Mouse (Mus musculus): ENCODE data around the gene Sall1. TPM values are rescaled to one million over a fixed set of nuclear protein-coding genes. Genes with fewer than 3 reads are reported as not detected.

The Sall1 gene
- polyA plus RNA-seq, 1 experiment from 2014 or later: 35.2 TPM

GRCm38 (mm10) chr8:89052880-89053279 lies 8.9 kb upstream of the Sall1 start:
- no peak for DNase-seq (ENCODE audit: low spot score)
- H3K36me3 ChIP-seq (ENCODE audit: control insufficient read depth, insufficient read depth, low read length): no peaks in the 10 kb centered on the region
- no peak for ATAC-seq (ENCODE audit: insufficient read depth, low FRiP score, low TSS enrichment)
- 0 out of 2 replicates have a peak, but pooled peaks cover 3% of the 10 kb centered on the region for H3K4me1 ChIP-seq (ENCODE audit: control insufficient read depth, insufficient read depth, low read length)
- H3K9ac ChIP-seq (ENCODE audit: low read length): no peak overlapping the region
- WGBS: 86% methylated on average over 7 of the region's 7 CpGs
- no peak overlapping the region for H3K27ac ChIP-seq (ENCODE audit: low read depth, low read length)
- H3K27me3 ChIP-seq (ENCODE audit: control insufficient read depth, insufficient read depth, low read length): no peaks in the 10 kb centered on the region
- no peaks in the 10 kb centered on the region for H3K9me3 ChIP-seq (ENCODE audit: control insufficient read depth, low read length)
- H3K4me2 ChIP-seq (ENCODE audit: low read depth): no peak overlapping the region
- no peak overlapping the region for H3K4me3 ChIP-seq (ENCODE audit: low read depth, low read length)

- H3K36me3 ChIP-seq (ENCODE audit: control insufficient read depth, insufficient read depth, low read length): no peaks in the 10 kb centered on the region
- DNase-seq (ENCODE audit: low spot score) (peak; percentile 65), ATAC-seq (ENCODE audit: insufficient read depth, low FRiP score, low TSS enrichment) (no peak)
- peak overlapping the region; percentile 38; the same call in 1 of the 2 replicates for H3K9ac ChIP-seq (ENCODE audit: low read length)
- peaks cover 5% of the 10 kb centered on the region; the same call in 1 of the 2 replicates for H3K4me1 ChIP-seq (ENCODE audit: control insufficient read depth, insufficient read depth, low read length)
- H3K27ac ChIP-seq (ENCODE audit: low read depth, low read length): no peak overlapping the region
- peaks cover 4% of the 10 kb centered on the region; the same call in 1 of the 2 replicates for H3K27me3 ChIP-seq (ENCODE audit: control insufficient read depth, insufficient read depth, low read length)
- H3K4me2 ChIP-seq (ENCODE audit: low read depth): peak overlapping the region; percentile 43
- H3K4me3 ChIP-seq (ENCODE audit: low read depth, low read length): 0 out of 2 replicates have a peak overlapping the region, but pooled peaks have one; percentile 3
- 2% methylated on average over 26 of the region's 26 CpGs for WGBS
- H3K9me3 ChIP-seq (ENCODE audit: control insufficient read depth, low read length): no peaks in the 10 kb centered on the region
Measured at GRCm38 (mm10) chr8:89046639-89047348, 2.8 kb upstream of the Sall1 start.

- H3K4me3 ChIP-seq (ENCODE audit: low read depth, low read length): peak overlapping the region; percentile 86
- peaks cover 4% of the 10 kb centered on the region; the same call in 1 of the 2 replicates for H3K27me3 ChIP-seq (ENCODE audit: control insufficient read depth, insufficient read depth, low read length)
- H3K4me1 ChIP-seq (ENCODE audit: control insufficient read depth, insufficient read depth, low read length): peaks cover 5% of the 10 kb centered on the region; the same call in 1 of the 2 replicates
- peak overlapping the region; percentile 99 for H3K9ac ChIP-seq (ENCODE audit: low read length)
- peak overlapping the region; percentile 99 for H3K27ac ChIP-seq (ENCODE audit: low read depth, low read length)
- ATAC-seq (ENCODE audit: insufficient read depth, low FRiP score, low TSS enrichment) (no peak), DNase-seq (ENCODE audit: low spot score) (peak; percentile 82)
- no peaks in the 10 kb centered on the region for H3K9me3 ChIP-seq (ENCODE audit: control insufficient read depth, low read length)
- WGBS: under 1% methylated on average over 14 of the region's 15 CpGs
- peak overlapping the region; percentile 47 for H3K4me2 ChIP-seq (ENCODE audit: low read depth)
- H3K36me3 ChIP-seq (ENCODE audit: control insufficient read depth, insufficient read depth, low read length): no peaks in the 10 kb centered on the region
Measured at GRCm38 (mm10) chr8:89046226-89046625, 2.3 kb upstream of the Sall1 start.

GRCm38 (mm10) chr8:89045726-89046125 lies 1.8 kb upstream of the Sall1 start:
- Histone ChIP-seq H3K4me3 (ENCODE audit: low read depth, low read length) (peak overlapping the region; percentile 86), H3K27me3 (ENCODE audit: control insufficient read depth, insufficient read depth, low read length) (peaks cover 4% of the 10 kb centered on the region; the same call in 1 of the 2 replicates), H3K4me1 (ENCODE audit: control insufficient read depth, insufficient read depth, low read length) (peaks cover 5% of the 10 kb centered on the region; the same call in 1 of the 2 replicates), H3K9me3 (ENCODE audit: control insufficient read depth, low read length) (no peaks in the 10 kb centered on the region), H3K4me2 (ENCODE audit: low read depth) (peak overlapping the region; percentile 47), H3K27ac (ENCODE audit: low read depth, low read length) (peak overlapping the region; percentile 99), H3K36me3 (ENCODE audit: control insufficient read depth, insufficient read depth, low read length) (no peaks in the 10 kb centered on the region), H3K9ac (ENCODE audit: low read length) (peak overlapping the region; percentile 99)
- DNase-seq (ENCODE audit: low spot score) (peak; percentile 38), ATAC-seq (ENCODE audit: insufficient read depth, low FRiP score, low TSS enrichment) (no peak)
- WGBS: under 1% methylated on average over 17 of the region's 17 CpGs

GRCm38 (mm10) chr8:89045218-89045601 lies 1.2 kb upstream of the Sall1 start:
- Histone ChIP-seq H3K27ac (ENCODE audit: low read depth, low read length) (peak overlapping the region; percentile 99), H3K9me3 (ENCODE audit: control insufficient read depth, low read length) (no peaks in the 10 kb centered on the region), H3K9ac (ENCODE audit: low read length) (peak overlapping the region; percentile 99), H3K4me1 (ENCODE audit: control insufficient read depth, insufficient read depth, low read length) (peaks cover 5% of the 10 kb centered on the region; the same call in 1 of the 2 replicates), H3K4me3 (ENCODE audit: low read depth, low read length) (peak overlapping the region; percentile 86), H3K36me3 (ENCODE audit: control insufficient read depth, insufficient read depth, low read length) (no peaks in the 10 kb centered on the region), H3K27me3 (ENCODE audit: control insufficient read depth, insufficient read depth, low read length) (peaks cover 4% of the 10 kb centered on the region; the same call in 1 of the 2 replicates), H3K4me2 (ENCODE audit: low read depth) (peak overlapping the region; percentile 47)
- DNase-seq (ENCODE audit: low spot score): peak; percentile 76
- 0 out of 2 replicates have a peak, but pooled peaks have one; percentile 14 for ATAC-seq (ENCODE audit: insufficient read depth, low FRiP score, low TSS enrichment)
- WGBS: under 1% methylated on average over 30 of the region's 30 CpGs

- Histone ChIP-seq H3K27ac (ENCODE audit: low read depth, low read length) (peak overlapping the region; percentile 99), H3K9ac (ENCODE audit: low read length) (peak overlapping the region; percentile 99), H3K36me3 (ENCODE audit: control insufficient read depth, insufficient read depth, low read length) (no peaks in the 10 kb centered on the region), H3K4me1 (ENCODE audit: control insufficient read depth, insufficient read depth, low read length) (peaks cover 5% of the 10 kb centered on the region; the same call in 1 of the 2 replicates), H3K9me3 (ENCODE audit: control insufficient read depth, low read length) (no peaks in the 10 kb centered on the region), H3K27me3 (ENCODE audit: control insufficient read depth, insufficient read depth, low read length) (peaks cover 4% of the 10 kb centered on the region; the same call in 1 of the 2 replicates), H3K4me3 (ENCODE audit: low read depth, low read length) (peak overlapping the region; percentile 86), H3K4me2 (ENCODE audit: low read depth) (peak overlapping the region; percentile 47)
- ATAC-seq (ENCODE audit: insufficient read depth, low FRiP score, low TSS enrichment) (no peak), DNase-seq (ENCODE audit: low spot score) (peak; percentile 66)
- under 1% methylated on average over 31 of the region's 31 CpGs for WGBS
Measured at GRCm38 (mm10) chr8:89044511-89045217, 702 bp upstream of the Sall1 start.

GRCm38 (mm10) chr8:89043371-89043841 lies 556 bp downstream of the Sall1 start:
- Histone ChIP-seq H3K4me1 (ENCODE audit: control insufficient read depth, insufficient read depth, low read length) (peaks cover 5% of the 10 kb centered on the region; the same call in 1 of the 2 replicates), H3K4me2 (ENCODE audit: low read depth) (peak overlapping the region; percentile 47), H3K9ac (ENCODE audit: low read length) (peak overlapping the region; percentile 99), H3K36me3 (ENCODE audit: control insufficient read depth, insufficient read depth, low read length) (no peaks in the 10 kb centered on the region), H3K27ac (ENCODE audit: low read depth, low read length) (peak overlapping the region; percentile 99), H3K9me3 (ENCODE audit: control insufficient read depth, low read length) (no peaks in the 10 kb centered on the region), H3K27me3 (ENCODE audit: control insufficient read depth, insufficient read depth, low read length) (peaks cover 4% of the 10 kb centered on the region; the same call in 1 of the 2 replicates), H3K4me3 (ENCODE audit: low read depth, low read length) (peak overlapping the region; percentile 86)
- WGBS: under 1% methylated on average over 20 of the region's 32 CpGs
- DNase-seq (ENCODE audit: low spot score) (peak; percentile 89), ATAC-seq (ENCODE audit: insufficient read depth, low FRiP score, low TSS enrichment) (peak; percentile 76)

GRCm38 (mm10) chr8:89042560-89043370 lies 1.2 kb downstream of the Sall1 start:
- Histone ChIP-seq H3K36me3 (ENCODE audit: control insufficient read depth, insufficient read depth, low read length) (no peaks in the 10 kb centered on the region), H3K4me3 (ENCODE audit: low read depth, low read length) (peak overlapping the region; percentile 86), H3K4me1 (ENCODE audit: control insufficient read depth, insufficient read depth, low read length) (peaks cover 5% of the 10 kb centered on the region; the same call in 1 of the 2 replicates), H3K9me3 (ENCODE audit: control insufficient read depth, low read length) (no peaks in the 10 kb centered on the region), H3K9ac (ENCODE audit: low read length) (peak overlapping the region; percentile 99), H3K4me2 (ENCODE audit: low read depth) (peak overlapping the region; percentile 47), H3K27ac (ENCODE audit: low read depth, low read length) (peak overlapping the region; percentile 99), H3K27me3 (ENCODE audit: control insufficient read depth, insufficient read depth, low read length) (peaks cover 4% of the 10 kb centered on the region; the same call in 1 of the 2 replicates)
- WGBS: under 1% methylated on average over 65 of the region's 80 CpGs
- ATAC-seq (ENCODE audit: insufficient read depth, low FRiP score, low TSS enrichment) (peak; percentile 73), DNase-seq (ENCODE audit: low spot score) (peak; percentile 93)
